Mouse (Mus musculus): ENCODE results near the gene Tmed1.
"Not testable (repeated sequence)": the region's sequence is repeated elsewhere in the genome, so short reads cannot be mapped to it uniquely, and the experiment has no call there.

Tmed1 gene

GRCm38 (mm10) chr9:21509772-21510688 lies at the start of gene Tmed1:
Gene Tmed1 (minus strand): TSS chr9:21510252.
- DNase-seq: peak; percentile 96 to 97

DNA sequence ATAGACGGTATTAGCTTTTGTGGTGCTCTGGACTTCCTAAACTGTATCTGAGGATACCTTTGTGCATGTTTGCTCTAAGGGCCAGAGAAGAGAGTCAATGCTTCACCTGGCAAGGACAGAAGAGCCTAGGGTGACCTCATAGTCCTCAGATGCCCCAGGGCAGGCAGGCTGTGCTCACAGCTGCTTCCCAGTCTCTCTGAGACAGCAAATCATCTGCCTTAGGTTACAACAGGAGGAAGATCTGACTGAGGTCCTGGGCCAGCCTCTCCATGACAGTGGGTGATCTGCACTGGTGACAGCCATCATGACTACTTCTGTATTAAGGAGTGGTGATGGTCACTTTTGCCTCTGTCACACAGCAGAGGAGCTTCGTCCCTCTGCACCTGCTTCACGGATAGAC lies 49.1 kb upstream of the Tmed1 start:
- no peak for DNase-seq

DNA sequence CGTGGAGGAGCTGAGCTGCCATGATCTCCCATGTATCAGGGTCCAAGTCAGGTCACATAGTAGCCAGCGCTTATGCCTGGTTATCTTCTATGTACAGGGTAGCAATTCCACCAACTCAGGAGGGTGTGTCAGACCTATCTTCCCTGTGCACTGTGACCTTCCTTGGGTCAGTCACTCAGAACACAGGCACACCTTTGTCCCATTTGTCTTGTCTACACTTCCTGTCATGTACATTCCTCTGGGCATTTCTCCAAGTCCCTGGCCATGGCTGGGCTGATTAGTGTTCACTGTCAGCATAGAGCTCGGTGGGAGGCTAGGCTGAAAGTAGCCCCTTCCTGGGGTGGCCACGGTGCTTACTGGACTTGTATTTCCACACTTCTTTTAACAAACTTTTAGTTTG lies 48.3 kb upstream of the Tmed1 start:
- peak in 1 of 2 experiments; percentile 26 for DNase-seq

- no peak for DNase-seq
Observed at GRCm38 (mm10) chr9:21557556-21557955, 47.5 kb upstream of the Tmed1 start.

GRCm38 (mm10) chr9:21556996-21557395 lies 46.9 kb upstream of the Tmed1 start:
- DNase-seq: no peak

GRCm38 (mm10) chr9:21555198-21555742 lies 45.2 kb upstream of the Tmed1 start:
- no peak for DNase-seq

- no peak for DNase-seq
Observed at GRCm38 (mm10) chr9:21553607-21554273, 43.7 kb upstream of the Tmed1 start.

- DNase-seq: no peak
Observed at GRCm38 (mm10) chr9:21551049-21551448, 41.0 kb upstream of the Tmed1 start.

GRCm38 (mm10) chr9:21547075-21547941 lies 37.3 kb upstream of the Tmed1 start:
- peak; percentile 52 to 56 for DNase-seq

- DNase-seq: peak in 1 of 2 experiments; percentile 55
Observed at GRCm38 (mm10) chr9:21546789-21547074, 36.7 kb upstream of the Tmed1 start, which contains the start of gene Carm1. Gene Carm1 (plus strand): TSS chr9:21546894.

GRCm38 (mm10) chr9:21545916-21546788 lies 36.1 kb upstream of the Tmed1 start:
- DNase-seq: peak; percentile 99 to 100

GRCm38 (mm10) chr9:21545351-21545915 lies 35.4 kb upstream of the Tmed1 start:
- DNase-seq: no peak

GRCm38 (mm10) chr9:21542001-21542400 lies 31.9 kb upstream of the Tmed1 start:
- not testable (repeated sequence) for DNase-seq

GRCm38 (mm10) chr9:21539981-21540753 lies 30.1 kb upstream of the Tmed1 start:
- DNase-seq: no peak

GRCm38 (mm10) chr9:21537009-21537408 lies 27.0 kb upstream of the Tmed1 start:
- DNase-seq: no peak

DNA sequence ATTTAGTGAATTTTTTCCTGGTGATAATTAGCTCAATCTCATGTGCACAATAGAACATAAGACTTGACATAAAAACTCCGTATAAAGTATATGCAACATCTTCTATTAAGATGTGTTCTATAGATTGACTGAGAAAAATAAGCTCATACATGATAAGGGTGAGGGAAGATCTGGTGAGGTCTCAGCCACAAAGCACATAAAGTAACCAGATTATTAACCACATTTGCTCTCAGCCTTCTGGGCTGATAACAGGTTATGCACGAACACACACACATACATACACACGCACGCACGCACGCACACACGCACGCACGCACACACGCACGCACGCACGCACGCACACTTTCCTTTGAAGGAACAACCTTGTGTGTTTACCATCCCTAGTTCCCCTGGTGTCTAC lies 26.4 kb upstream of the Tmed1 start:
- DNase-seq: no peak

DNA sequence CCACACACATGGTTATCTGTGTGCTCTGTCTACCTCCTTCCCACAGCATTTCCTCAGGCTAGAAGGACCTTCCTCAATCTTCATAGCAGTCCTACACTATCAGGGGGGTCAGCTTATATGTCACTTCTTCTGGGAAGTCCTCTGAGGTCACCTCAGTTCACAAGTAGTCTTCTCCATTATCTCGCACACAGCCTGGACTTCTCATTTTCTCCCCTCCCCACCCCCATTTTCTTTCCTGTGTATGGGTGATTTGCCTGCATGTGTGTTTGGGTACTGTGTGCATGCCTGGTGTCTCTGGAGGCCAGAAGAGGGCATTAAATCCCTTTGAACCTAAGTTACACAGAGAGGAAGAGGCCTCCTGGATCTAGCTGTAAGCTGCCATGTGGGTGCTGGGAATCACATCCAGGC lies 17.9 kb upstream of the Tmed1 start:
- no peak for DNase-seq

GRCm38 (mm10) chr9:21527100-21527801 lies 17.2 kb upstream of the Tmed1 start:
- no peak for DNase-seq

GRCm38 (mm10) chr9:21526634-21526944 lies 16.5 kb upstream of the Tmed1 start:
- DNase-seq: no peak

- DNase-seq: no peak
Observed at GRCm38 (mm10) chr9:21525937-21526633, 16.0 kb upstream of the Tmed1 start, which contains the start of gene AB124611. Gene AB124611 (plus strand): TSS chr9:21526176.
